Mouse (Mus musculus): ENCODE data around the gene Aldh3b1.

GRCm38 (mm10) chr19:3872373-3872772 lies 57.2 kb downstream of the Aldh3b1 start:
- TF ChIP-seq ZNF384 (IDR thresholded peaks at IDR 0.05; ENCODE audit: low read depth, low read length) = no peak
- no peak for TF ChIP-seq ZC3H11A (IDR thresholded peaks at IDR 0.05; ENCODE audit: borderline replicate concordance, low read depth, low read length)
- no peak for TF ChIP-seq HCFC1 (IDR thresholded peaks at IDR 0.05; ENCODE audit: borderline replicate concordance, insufficient read depth, low read length)

Measured in ES-E14 (cell line).